Mouse (Mus musculus): ENCODE data around the gene Cfap65. TPM values are rescaled to one million over a fixed set of nuclear protein-coding genes. Genes with fewer than 3 reads are reported as not detected.

Cfap65 gene
- polyA plus RNA-seq, 1 experiment from 2014 or later, result not detected

DNA sequence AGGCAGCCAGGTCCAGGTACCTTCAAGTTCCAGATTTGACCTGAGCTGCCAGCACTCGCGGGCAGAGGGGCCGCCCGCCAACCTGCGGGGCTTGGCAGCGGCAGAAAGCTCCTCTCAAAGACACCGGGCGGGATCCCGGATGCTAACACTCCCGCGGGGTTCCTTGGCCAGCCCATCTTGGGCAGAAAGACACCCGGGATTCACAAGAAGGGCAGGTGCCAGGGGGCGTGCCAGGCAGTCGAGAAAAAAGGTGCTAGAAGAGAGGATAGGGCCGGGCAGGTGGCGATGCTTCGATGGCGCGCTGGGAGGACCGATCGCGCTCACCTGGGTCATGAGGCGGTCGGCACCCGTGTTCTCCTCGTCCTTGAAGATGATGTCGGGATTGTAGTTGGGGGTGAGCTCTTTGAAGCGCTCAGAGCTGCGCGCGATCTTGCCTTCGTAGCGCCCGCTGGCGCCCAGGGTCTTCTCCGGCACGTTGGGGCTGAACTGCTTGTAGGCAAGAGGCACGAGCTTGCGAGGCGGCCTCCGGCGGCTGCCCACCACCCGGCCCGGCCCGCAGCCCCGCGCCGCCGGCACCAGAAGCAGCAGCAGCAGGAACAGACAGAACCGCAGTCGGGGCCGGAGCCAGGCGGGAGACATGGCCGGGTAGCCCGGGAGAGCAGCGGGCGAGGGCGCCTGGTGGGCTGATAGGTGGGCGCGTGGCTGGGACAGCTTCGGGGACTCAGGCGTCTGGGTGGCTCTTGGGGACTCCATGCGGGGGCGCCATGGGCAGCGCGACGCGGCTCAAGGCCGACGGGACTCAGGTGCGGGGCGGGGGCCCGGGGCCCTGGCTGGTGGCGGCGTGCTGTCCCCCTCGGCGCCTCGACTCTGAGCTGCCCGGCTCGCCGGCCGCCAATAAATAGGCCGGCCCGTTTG is 15.4 kb upstream of the Cfap65 start:
- peaks cover 2% of the 10 kb centered on the region; the same call in 1 of the 2 replicates for H3K36me3 ChIP-seq (replicated peaks; ENCODE audit: insufficient read depth, low read length)
- H3K27me3 ChIP-seq (ENCODE audit: insufficient read depth, low read length), result peaks cover 66% of the 10 kb centered on the region
- no peak overlapping the region for H3K27ac ChIP-seq (ENCODE audit: low read depth)
- peak overlapping the region; percentile 76 for H3K4me2 ChIP-seq (ENCODE audit: low read depth, low read length)
- peak overlapping the region; percentile 41 for H3K4me3 ChIP-seq (ENCODE audit: low read depth, low read length)
- ATAC-seq (peak; percentile 13), DNase-seq (peak; percentile 29)
- TF ChIP-seq CTCF (IDR thresholded peaks at IDR 0.05; ENCODE audit: low read depth) (no peak), EP300 (IDR thresholded peaks at IDR 0.05; ENCODE audit: low read depth) (no peak)
- 4% methylated on average over 72 of the region's 84 CpGs for WGBS (ENCODE audit: insufficient replicate concordance)
- H3K9me3 ChIP-seq (ENCODE audit: low read length), result no peaks in the 10 kb centered on the region
- H3K9ac ChIP-seq (replicated peaks), result peak overlapping the region; percentile 50; the same call in 1 of the 2 replicates
- H3K4me1 ChIP-seq (ENCODE audit: insufficient read depth), result peaks cover 6% of the 10 kb centered on the region; the same call in 1 of the 2 replicates

DNA sequence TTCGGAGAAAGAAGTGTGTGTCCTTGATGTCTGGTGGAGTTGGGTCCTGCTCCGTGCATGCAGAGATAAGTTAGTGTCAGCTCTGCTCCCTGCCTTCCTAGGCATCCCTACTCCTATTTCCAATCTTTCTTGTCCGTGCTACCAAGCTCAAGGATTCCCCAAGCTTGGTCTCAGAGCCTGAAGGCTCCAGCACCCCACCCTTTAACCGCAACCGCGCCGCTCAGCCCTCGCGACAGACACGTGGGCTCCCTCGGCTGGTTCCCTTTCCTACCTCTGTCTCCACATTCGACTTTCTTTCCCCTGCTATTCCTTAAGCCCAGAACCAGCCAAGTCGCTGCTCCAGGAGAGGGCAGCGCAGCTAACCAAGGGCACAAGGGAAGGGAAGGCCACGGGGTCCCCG is 14.7 kb upstream of the Cfap65 start:
- Histone ChIP-seq H3K4me3 (ENCODE audit: low read depth, low read length) (peak overlapping the region; percentile 41), H3K27me3 (ENCODE audit: insufficient read depth, low read length) (peaks cover 66% of the 10 kb centered on the region), H3K4me1 (ENCODE audit: insufficient read depth) (peaks cover 6% of the 10 kb centered on the region; the same call in 1 of the 2 replicates), H3K9me3 (ENCODE audit: low read length) (no peaks in the 10 kb centered on the region), H3K27ac (ENCODE audit: low read depth) (0 out of 2 replicates have a peak overlapping the region, but pooled peaks have one; percentile 34), H3K4me2 (ENCODE audit: low read depth, low read length) (peak overlapping the region; percentile 76), H3K36me3 (replicated peaks; ENCODE audit: insufficient read depth, low read length) (peaks cover 3% of the 10 kb centered on the region; the same call in 1 of the 2 replicates), H3K9ac (replicated peaks) (0 out of 2 replicates have a peak overlapping the region, but pooled peaks have one; percentile 21)
- TF ChIP-seq EP300 (IDR thresholded peaks at IDR 0.05; ENCODE audit: low read depth) (no peak), CTCF (IDR thresholded peaks at IDR 0.05; ENCODE audit: low read depth) (no peak)
- ATAC-seq (0 out of 2 replicates have a peak, but pooled peaks have one; percentile 12), DNase-seq (no peak)
- WGBS (ENCODE audit: insufficient replicate concordance), result 1% methylated on average over 16 of the region's 16 CpGs

DNA sequence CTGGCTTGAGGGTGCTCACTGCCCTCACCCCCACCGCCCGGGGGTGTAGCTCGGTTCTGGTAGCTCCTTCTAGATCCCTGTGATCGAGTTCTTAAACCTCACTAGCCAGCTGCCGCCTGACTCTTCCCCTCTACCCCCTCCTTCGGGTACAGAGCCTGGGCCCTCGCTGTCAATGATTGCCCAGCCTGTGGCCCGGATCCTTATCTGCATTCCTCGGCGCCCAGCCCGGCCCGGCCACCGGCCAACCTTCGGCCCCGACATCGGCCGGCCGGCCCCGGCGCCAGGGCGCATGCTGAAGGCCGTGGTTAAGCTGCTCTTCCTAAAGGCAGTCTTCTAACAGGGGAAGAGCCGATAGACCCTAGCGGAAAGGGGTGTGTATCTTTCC is 14.3 kb upstream of the Cfap65 start:
- H3K9ac ChIP-seq (replicated peaks), result peak overlapping the region; percentile 30; the same call in 1 of the 2 replicates
- WGBS (ENCODE audit: insufficient replicate concordance), result 3% methylated on average over 24 of the region's 24 CpGs

DNA sequence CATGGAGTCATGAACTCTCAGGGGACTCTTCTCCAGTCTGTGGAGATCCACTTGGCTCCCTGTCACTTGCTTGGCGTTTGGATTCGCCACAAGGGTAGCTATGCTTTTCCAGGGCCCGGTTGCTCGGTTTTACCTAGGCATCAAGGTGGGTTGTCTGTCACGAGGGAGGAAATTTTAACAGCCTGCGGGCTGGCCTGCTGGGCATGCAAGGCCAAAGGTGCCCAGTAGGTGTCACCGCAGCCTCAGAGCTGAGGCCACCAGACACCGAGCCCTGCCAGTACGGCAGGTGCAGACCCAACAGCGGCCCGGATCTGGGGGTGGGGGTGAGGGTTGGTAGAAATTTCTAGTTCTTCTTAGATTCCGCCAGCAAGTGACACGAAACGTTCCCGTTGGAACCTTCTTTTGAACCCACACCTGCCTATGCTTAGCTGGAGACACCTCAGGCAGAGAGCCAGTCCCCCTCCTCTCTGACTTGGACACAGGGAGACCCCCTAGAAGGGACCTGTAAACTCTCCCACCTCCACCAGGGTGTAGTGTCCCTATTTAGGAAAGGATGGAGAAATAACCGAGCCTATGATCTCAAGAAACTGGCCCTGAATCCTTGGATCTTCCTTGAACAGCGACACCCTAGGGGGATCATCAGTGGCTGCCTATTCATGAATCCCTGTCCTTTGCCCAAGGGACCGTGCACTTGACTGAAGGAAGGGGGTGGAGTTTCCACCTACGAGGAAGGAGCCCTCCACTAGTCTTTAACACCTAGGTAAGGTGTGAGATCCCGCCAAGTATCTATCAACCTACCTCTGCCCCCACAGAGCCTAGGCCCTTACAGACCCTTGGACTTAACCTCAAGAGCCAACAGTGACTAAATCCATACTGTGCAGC is 13.6 kb upstream of the Cfap65 start:
- Histone ChIP-seq H3K27me3 (ENCODE audit: insufficient read depth, low read length) (peaks cover 64% of the 10 kb centered on the region), H3K4me1 (ENCODE audit: insufficient read depth) (peaks cover 6% of the 10 kb centered on the region; the same call in 1 of the 2 replicates), H3K27ac (ENCODE audit: low read depth) (no peak overlapping the region), H3K9ac (replicated peaks) (peak overlapping the region; percentile 30; the same call in 1 of the 2 replicates), H3K4me2 (ENCODE audit: low read depth, low read length) (peak overlapping the region; percentile 76), H3K9me3 (ENCODE audit: low read length) (no peaks in the 10 kb centered on the region), H3K36me3 (replicated peaks; ENCODE audit: insufficient read depth, low read length) (peaks cover 3% of the 10 kb centered on the region; the same call in 1 of the 2 replicates), H3K4me3 (ENCODE audit: low read depth, low read length) (peak overlapping the region; percentile 41)
- peak; percentile 86 for TF ChIP-seq CTCF (IDR thresholded peaks at IDR 0.05; ENCODE audit: low read depth)
- TF ChIP-seq EP300 (IDR thresholded peaks at IDR 0.05; ENCODE audit: low read depth), result no peak
- ATAC-seq (peak; percentile 69), DNase-seq (peak; percentile 75)
- 4% methylated on average over 20 of the region's 20 CpGs for WGBS (ENCODE audit: insufficient replicate concordance)

More for the DNA sequence above, 14.3 kb upstream of the Cfap65 start:
- H3K4me2 ChIP-seq (ENCODE audit: low read depth, low read length), result peak overlapping the region; percentile 76
- peak; percentile 76 for DNase-seq
- no peak for TF ChIP-seq CTCF (IDR thresholded peaks at IDR 0.05; ENCODE audit: low read depth)
- no peak for TF ChIP-seq EP300 (IDR thresholded peaks at IDR 0.05; ENCODE audit: low read depth)
- H3K4me3 ChIP-seq (ENCODE audit: low read depth, low read length), result peak overlapping the region; percentile 41
- 0 out of 2 replicates have a peak overlapping the region, but pooled peaks have one; percentile 34 for H3K27ac ChIP-seq (ENCODE audit: low read depth)
- ATAC-seq, result peak; percentile 87
- peaks cover 6% of the 10 kb centered on the region; the same call in 1 of the 2 replicates for H3K4me1 ChIP-seq (ENCODE audit: insufficient read depth)
- H3K9me3 ChIP-seq (ENCODE audit: low read length), result no peaks in the 10 kb centered on the region
- H3K36me3 ChIP-seq (replicated peaks; ENCODE audit: insufficient read depth, low read length), result peaks cover 3% of the 10 kb centered on the region; the same call in 1 of the 2 replicates
- H3K27me3 ChIP-seq (ENCODE audit: insufficient read depth, low read length), result peaks cover 66% of the 10 kb centered on the region

DNA sequence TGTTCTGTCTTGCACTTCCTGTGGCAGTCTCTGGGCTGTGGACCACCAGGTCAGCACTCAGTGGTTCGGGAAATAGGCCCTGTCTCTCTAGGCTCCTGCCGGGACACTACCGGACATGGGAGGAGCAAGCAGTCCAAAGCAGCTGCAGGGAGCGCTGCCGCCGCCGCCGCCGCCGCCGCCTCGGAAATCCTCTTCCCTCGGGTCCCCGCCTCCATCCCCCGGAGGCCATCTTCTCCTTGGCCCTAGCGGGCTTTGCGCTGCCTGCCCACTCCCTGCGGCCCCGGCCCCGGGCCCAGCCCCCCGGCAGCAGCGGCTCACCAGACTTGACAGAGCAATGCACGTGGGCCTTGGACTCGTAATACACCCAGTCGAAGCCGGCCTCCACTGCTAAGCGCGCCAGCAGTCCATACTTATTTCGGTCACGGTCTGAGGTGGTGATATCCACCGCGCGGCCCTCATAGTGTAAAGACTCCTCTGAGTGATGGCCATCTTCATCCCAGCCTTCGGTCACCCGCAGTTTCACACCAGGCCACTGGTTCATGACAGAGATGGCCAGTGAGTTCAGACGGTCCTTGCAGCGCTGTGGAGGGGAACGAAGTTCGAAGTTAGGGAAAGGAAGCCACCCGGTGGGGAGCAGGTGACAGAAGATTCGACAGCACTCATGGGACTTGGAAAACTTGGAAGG is 12.7 kb upstream of the Cfap65 start:
- 12% methylated on average over 41 of the region's 41 CpGs for WGBS (ENCODE audit: insufficient replicate concordance)
- peaks cover 58% of the 10 kb centered on the region for H3K27me3 ChIP-seq (ENCODE audit: insufficient read depth, low read length)
- no peak overlapping the region for H3K9ac ChIP-seq (replicated peaks)
- H3K4me2 ChIP-seq (ENCODE audit: low read depth, low read length), result peak overlapping the region; percentile 47
- no peaks in the 10 kb centered on the region for H3K9me3 ChIP-seq (ENCODE audit: low read length)
- TF ChIP-seq CTCF (IDR thresholded peaks at IDR 0.05; ENCODE audit: low read depth), result no peak
- no peak for TF ChIP-seq EP300 (IDR thresholded peaks at IDR 0.05; ENCODE audit: low read depth)
- DNase-seq (no peak), ATAC-seq (no peak)
- peaks cover 3% of the 10 kb centered on the region; the same call in 1 of the 2 replicates for H3K36me3 ChIP-seq (replicated peaks; ENCODE audit: insufficient read depth, low read length)
- H3K4me1 ChIP-seq (ENCODE audit: insufficient read depth), result peaks cover 6% of the 10 kb centered on the region; the same call in 1 of the 2 replicates
- peak overlapping the region; percentile 28; the same call in 1 of the 2 replicates for H3K4me3 ChIP-seq (ENCODE audit: low read depth, low read length)
- no peak overlapping the region for H3K27ac ChIP-seq (ENCODE audit: low read depth)
